Mouse (Mus musculus) midbrain, embryonic 15.5 days (tissue): ENCODE measurements around the gene Cenps. TPM values are rescaled to one million over a fixed set of nuclear protein-coding genes. Genes with fewer than 3 reads are reported as not detected.
A peak's percentile ranks its signal among the peaks of the same experiment; 100 is the strongest.

Experiments
- ATAC-seq: fragments of 200-750 bp; cut with Nextera tagmentation; replicated peaks from 2 replicates; pipeline ENCODE4 v1.8.0; 2017; ENCODE audit warnings: moderate TSS enrichment
- H3K27ac ChIP-seq: fragments of 300-500 bp; sonication (generic); 2 replicates; pipeline ENCODE4 v1.5.1; 2015; ENCODE audit warnings: mild to moderate bottlenecking, inconsistent platforms
- H3K27me3 ChIP-seq: fragments of 300-500 bp; sonication (generic); replicated peaks from 2 replicates; pipeline ENCODE4 v1.6.1; 2015; ENCODE audit warnings: inconsistent platforms
- H3K36me3 ChIP-seq: fragments of 300-500 bp; sonication (generic); replicated peaks from 2 replicates; pipeline ENCODE4 v1.6.1; 2015; ENCODE audit warnings: inconsistent platforms
- H3K4me1 ChIP-seq: fragments of 300-500 bp; sonication (generic); 2 replicates; pipeline ENCODE4 v1.6.1; 2015; ENCODE audit warnings: inconsistent platforms
- H3K4me2 ChIP-seq: fragments of 300-500 bp; sonication (generic); 2 replicates; pipeline ENCODE4 v1.6.1; 2015; ENCODE audit warnings: inconsistent platforms, mild to moderate bottlenecking, moderate library complexity
- H3K4me3 ChIP-seq: fragments of 300-500 bp; sonication (generic); 2 replicates; pipeline ENCODE4 v1.5.1; 2015; ENCODE audit warnings: mild to moderate bottlenecking, inconsistent platforms
- H3K9ac ChIP-seq: fragments of 300-500 bp; sonication (generic); 2 replicates; pipeline ENCODE4 v1.6.1; 2015; ENCODE audit warnings: mild to moderate bottlenecking, inconsistent platforms
- H3K9me3 ChIP-seq: fragments of 300-500 bp; sonication (generic); 2 replicates; pipeline ENCODE4 v1.6.1; 2016; ENCODE audit warnings: inconsistent platforms
- WGBS: fragments of 180-500 bp; shearing (Covaris S2); methylation state at CpG from one replicate; pipeline ENCODE4 v1.1.7; 2015; ENCODE audit warnings: mixed read lengths; 5-methylcytosine and 5-hydroxymethylcytosine counted together
- polyA plus RNA-seq: library from polyadenylated mRNA; unstranded; fragments of >200 nt; fragmentation: Nextera tagmentation; extraction: Ambion mirVana; gene quantifications from 2 replicates; pipeline ENCODE4 v1.2.1, GENCODE M21; 2015

Gene Cenps
- 15.3 and 15.7 TPM in 2 replicates for polyA plus RNA-seq

- Histone ChIP-seq H3K4me2 (peak within 1 kb of the TSS; percentile 60), H3K4me1 (peaks cover 9% of the 10 kb centered on the region), H3K4me3 (peak within 1 kb of the TSS; percentile 60), H3K9me3 (no peaks in the 10 kb centered on the region), H3K9ac (peak within 1 kb of the TSS; percentile 61), H3K36me3 (no peaks in the 10 kb centered on the region), H3K27ac (peak within 1 kb of the TSS; percentile 81), H3K27me3 (no peaks in the 10 kb centered on the region)
- ATAC-seq: peak; percentile 92
- WGBS: 1% methylated on average over 67 of the region's 68 CpGs
Measured at GRCm38 (mm10) chr4:149136982-149137770, at the start of gene Cenps. Gene Cenps, minus strand, starts transcription at chr4:149137629.

- Histone ChIP-seq H3K9ac (no peak overlapping the region), H3K36me3 (peaks cover 89% of the 10 kb centered on the region), H3K4me1 (no peaks in the 10 kb centered on the region), H3K27ac (no peak overlapping the region), H3K27me3 (no peaks in the 10 kb centered on the region), H3K4me2 (no peak overlapping the region), H3K4me3 (no peak overlapping the region), H3K9me3 (no peaks in the 10 kb centered on the region)
- ATAC-seq: no peak
- WGBS: 54% methylated on average over 4 of the region's 4 CpGs
Measured at GRCm38 (mm10) chr4:149182755-149183154, 45.3 kb upstream of the Cenps start.

GRCm38 (mm10) chr4:149182192-149182591 lies 44.8 kb upstream of the Cenps start:
- Histone ChIP-seq H3K27me3 (no peaks in the 10 kb centered on the region), H3K4me3 (no peak overlapping the region), H3K4me1 (no peaks in the 10 kb centered on the region), H3K4me2 (no peak overlapping the region), H3K9ac (no peak overlapping the region), H3K9me3 (no peaks in the 10 kb centered on the region), H3K27ac (no peak overlapping the region), H3K36me3 (peaks cover 84% of the 10 kb centered on the region)
- WGBS: 90% methylated on average over 7 of the region's 7 CpGs
- ATAC-seq: no peak

GRCm38 (mm10) chr4:149179573-149179972 lies 42.1 kb upstream of the Cenps start:
- 53% methylated on average over 4 of the region's 4 CpGs for WGBS
- no peak overlapping the region for H3K4me3 ChIP-seq
- H3K36me3 ChIP-seq: peaks cover 68% of the 10 kb centered on the region
- no peaks in the 10 kb centered on the region for H3K4me1 ChIP-seq
- no peak overlapping the region for H3K27ac ChIP-seq
- H3K9me3 ChIP-seq: no peaks in the 10 kb centered on the region
- no peak overlapping the region for H3K9ac ChIP-seq
- no peak for ATAC-seq
- no peak overlapping the region for H3K4me2 ChIP-seq
- H3K27me3 ChIP-seq: no peaks in the 10 kb centered on the region

- Histone ChIP-seq H3K4me1 (no peaks in the 10 kb centered on the region), H3K9me3 (no peaks in the 10 kb centered on the region), H3K4me2 (no peak overlapping the region), H3K27me3 (no peaks in the 10 kb centered on the region), H3K9ac (no peak overlapping the region), H3K4me3 (no peak overlapping the region), H3K36me3 (peaks cover 63% of the 10 kb centered on the region), H3K27ac (no peak overlapping the region)
- 89% methylated on average over 7 of the region's 7 CpGs for WGBS
- ATAC-seq: no peak
Measured at GRCm38 (mm10) chr4:149179160-149179559, 41.7 kb upstream of the Cenps start.

GRCm38 (mm10) chr4:149178328-149178727 lies 40.9 kb upstream of the Cenps start:
- Histone ChIP-seq H3K36me3 (peaks cover 55% of the 10 kb centered on the region), H3K27me3 (no peaks in the 10 kb centered on the region), H3K9ac (no peak overlapping the region), H3K4me1 (no peaks in the 10 kb centered on the region), H3K4me3 (no peak overlapping the region), H3K4me2 (no peak overlapping the region), H3K27ac (no peak overlapping the region), H3K9me3 (no peaks in the 10 kb centered on the region)
- WGBS: 82% methylated on average over 7 of the region's 7 CpGs
- ATAC-seq: no peak

GRCm38 (mm10) chr4:149177046-149177445 lies 39.6 kb upstream of the Cenps start:
- Histone ChIP-seq H3K9me3 (no peaks in the 10 kb centered on the region), H3K4me2 (no peak overlapping the region), H3K27ac (no peak overlapping the region), H3K4me3 (no peak overlapping the region), H3K27me3 (no peaks in the 10 kb centered on the region), H3K9ac (no peak overlapping the region), H3K36me3 (peaks cover 42% of the 10 kb centered on the region), H3K4me1 (no peaks in the 10 kb centered on the region)
- ATAC-seq: no peak
- 46% methylated on average over 5 of the region's 5 CpGs for WGBS

GRCm38 (mm10) chr4:149176645-149177044 lies 39.2 kb upstream of the Cenps start:
- Histone ChIP-seq H3K4me3 (no peak overlapping the region), H3K27ac (no peak overlapping the region), H3K27me3 (no peaks in the 10 kb centered on the region), H3K4me1 (no peaks in the 10 kb centered on the region), H3K9me3 (no peaks in the 10 kb centered on the region), H3K36me3 (peaks cover 38% of the 10 kb centered on the region), H3K4me2 (no peak overlapping the region), H3K9ac (no peak overlapping the region)
- WGBS: 86% methylated on average over 6 of the region's 6 CpGs
- ATAC-seq: no peak

- no peaks in the 10 kb centered on the region for H3K27me3 ChIP-seq
- ATAC-seq: no peak
- WGBS: 90% methylated on average over 6 of the region's 6 CpGs
- H3K4me1 ChIP-seq: no peaks in the 10 kb centered on the region
- H3K4me2 ChIP-seq: no peak overlapping the region
- H3K36me3 ChIP-seq: peaks cover 13% of the 10 kb centered on the region
- H3K9me3 ChIP-seq: no peaks in the 10 kb centered on the region
- H3K9ac ChIP-seq: no peak overlapping the region
- no peak overlapping the region for H3K27ac ChIP-seq
- H3K4me3 ChIP-seq: no peak overlapping the region
Measured at GRCm38 (mm10) chr4:149173661-149174060, 36.2 kb upstream of the Cenps start.

GRCm38 (mm10) chr4:149172666-149173065 lies 35.2 kb upstream of the Cenps start:
- H3K9ac ChIP-seq: no peak overlapping the region
- no peaks in the 10 kb centered on the region for H3K27me3 ChIP-seq
- no peak for ATAC-seq
- 71% methylated on average over 2 of the region's 2 CpGs for WGBS
- H3K27ac ChIP-seq: peak overlapping the region; percentile 42; the same call in 1 of the 2 replicates
- H3K9me3 ChIP-seq: no peaks in the 10 kb centered on the region
- peaks cover 8% of the 10 kb centered on the region for H3K36me3 ChIP-seq
- no peak overlapping the region for H3K4me3 ChIP-seq
- no peak overlapping the region for H3K4me2 ChIP-seq
- H3K4me1 ChIP-seq: no peaks in the 10 kb centered on the region

GRCm38 (mm10) chr4:149172083-149172482 lies 34.7 kb upstream of the Cenps start:
- Histone ChIP-seq H3K9ac (no peak overlapping the region), H3K4me1 (peaks cover 3% of the 10 kb centered on the region), H3K4me2 (no peak overlapping the region), H3K27me3 (no peaks in the 10 kb centered on the region), H3K27ac (peak overlapping the region; percentile 42; the same call in 1 of the 2 replicates), H3K9me3 (no peaks in the 10 kb centered on the region), H3K4me3 (no peak overlapping the region), H3K36me3 (peaks cover 6% of the 10 kb centered on the region; the same call in 1 of the 2 replicates)
- ATAC-seq: no peak
- 95% methylated on average over 5 of the region's 5 CpGs for WGBS

GRCm38 (mm10) chr4:149171581-149171981 lies 34.2 kb upstream of the Cenps start:
- 78% methylated on average over 5 of the region's 5 CpGs for WGBS
- no peak overlapping the region for H3K27ac ChIP-seq
- H3K9me3 ChIP-seq: no peaks in the 10 kb centered on the region
- H3K4me3 ChIP-seq: no peak overlapping the region
- H3K9ac ChIP-seq: no peak overlapping the region
- no peak overlapping the region for H3K4me2 ChIP-seq
- no peaks in the 10 kb centered on the region for H3K27me3 ChIP-seq
- H3K4me1 ChIP-seq: peaks cover 5% of the 10 kb centered on the region
- ATAC-seq: no peak
- H3K36me3 ChIP-seq: peaks cover 2% of the 10 kb centered on the region; the same call in 1 of the 2 replicates

- H3K27me3 ChIP-seq: no peaks in the 10 kb centered on the region
- H3K27ac ChIP-seq: no peak overlapping the region
- no peak for ATAC-seq
- no peak overlapping the region for H3K9ac ChIP-seq
- H3K36me3 ChIP-seq: no peaks in the 10 kb centered on the region
- 63% methylated on average over 7 of the region's 7 CpGs for WGBS
- no peaks in the 10 kb centered on the region for H3K9me3 ChIP-seq
- no peak overlapping the region for H3K4me2 ChIP-seq
- no peak overlapping the region for H3K4me3 ChIP-seq
- peaks cover 12% of the 10 kb centered on the region for H3K4me1 ChIP-seq
Measured at GRCm38 (mm10) chr4:149170394-149170931, 33.0 kb upstream of the Cenps start.
